Mouse (Mus musculus) liver, embryonic 16.5 days (tissue): ENCODE data around the gene Cisd2. TPM values are rescaled to one million over a fixed set of nuclear protein-coding genes. Genes with fewer than 3 reads are reported as not detected.

Source experiments
- ATAC-seq: fragments of 200-750 bp; cut with Nextera tagmentation; 2 replicates; pipeline ENCODE4 v1.8.0; 2017; ENCODE audit warnings: low read depth, mild to moderate bottlenecking, moderate number of reproducible peaks, moderate library complexity
- H3K27ac ChIP-seq: fragments of 300-500 bp; sonication (generic); 2 replicates; pipeline ENCODE4 v1.5.1; 2014; ENCODE audit warnings: mild to moderate bottlenecking, low read length
- H3K27me3 ChIP-seq: fragments of 300-500 bp; sonication (generic); 2 replicates; pipeline ENCODE4 v1.6.1; 2014; ENCODE audit warnings: low read depth, low read length, mixed read lengths; ENCODE audit not compliant: control insufficient read depth, insufficient read depth
- H3K36me3 ChIP-seq: fragments of 300-500 bp; sonication (generic); 2 replicates; pipeline ENCODE4 v1.6.1; 2014; ENCODE audit warnings: mild to moderate bottlenecking; ENCODE audit not compliant: control insufficient read depth, insufficient read depth
- H3K4me1 ChIP-seq: fragments of 300-500 bp; sonication (generic); 2 replicates; pipeline ENCODE4 v1.6.1; 2014; ENCODE audit warnings: low read depth, low read length, mixed read lengths; ENCODE audit not compliant: control insufficient read depth
- H3K4me2 ChIP-seq: fragments of 300-500 bp; sonication (generic); 2 replicates; pipeline ENCODE4 v1.6.1; 2014; ENCODE audit warnings: low read depth, low read length, mixed read lengths
- H3K4me3 ChIP-seq: fragments of 300-500 bp; sonication (generic); 2 replicates; pipeline ENCODE4 v1.5.1; 2014; ENCODE audit warnings: low read depth, mild to moderate bottlenecking, low read length
- H3K9ac ChIP-seq: fragments of 300-500 bp; sonication (generic); 2 replicates; pipeline ENCODE4 v1.6.1; 2014; ENCODE audit warnings: low read depth, low read length
- H3K9me3 ChIP-seq: fragments of 300-500 bp; sonication (generic); replicated peaks from 2 replicates; pipeline ENCODE4 v1.6.1; 2016; ENCODE audit warnings: low read length; ENCODE audit not compliant: control insufficient read depth
- WGBS: fragments of 180-500 bp; shearing (Covaris S2); extraction: QIAGEN DNeasy Blood & Tissue Kit; methylation state at CpG from one replicate; pipeline ENCODE4 v1.1.7; 2014; ENCODE audit not compliant: insufficient replicate concordance; 5-methylcytosine and 5-hydroxymethylcytosine counted together
- polyA plus RNA-seq: library from polyadenylated mRNA; unstranded; fragments of >200 nt; fragmentation: Nextera tagmentation; extraction: Ambion mirVana; gene quantifications from 2 replicates; pipeline ENCODE4 v1.2.1, GENCODE M21; 2015

Gene Cisd2
- polyA plus RNA-seq, 1 experiment from 2014 or later = 25.6 TPM

DNA sequence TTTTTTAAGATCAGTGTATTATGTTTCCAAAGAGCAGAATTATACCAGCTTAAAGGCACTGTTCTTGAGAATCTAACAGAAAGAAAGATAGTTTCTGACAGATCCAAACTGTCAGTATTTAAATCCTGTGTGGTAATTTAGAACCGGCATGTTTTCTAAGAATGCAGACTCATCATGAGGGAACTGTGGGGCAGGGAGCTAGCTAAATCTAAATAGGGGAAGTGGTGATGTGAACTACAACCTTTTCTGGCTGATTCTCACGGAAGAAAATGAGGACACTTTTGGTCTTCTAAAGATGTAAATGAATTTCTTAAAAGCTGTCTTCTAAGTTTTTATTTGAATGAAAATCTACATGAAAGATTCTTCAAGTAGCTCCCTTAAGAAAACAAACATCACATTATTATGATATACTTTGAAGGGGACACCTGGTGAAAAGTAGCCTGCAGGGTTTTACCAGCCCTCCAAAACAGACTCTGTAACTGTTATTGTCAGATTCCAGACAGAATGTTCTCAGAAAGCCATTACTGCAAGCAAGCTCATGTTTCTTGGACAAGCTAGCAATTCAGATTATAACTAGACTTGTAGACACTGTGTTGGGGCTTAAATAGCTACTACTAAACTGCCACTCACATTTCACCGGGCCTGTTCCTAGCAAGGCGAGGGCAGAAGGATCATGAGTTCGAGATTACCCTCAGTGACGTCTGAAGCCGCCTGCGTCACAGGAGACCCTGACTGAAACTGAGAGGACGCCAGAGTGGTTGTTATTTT, 3.0 kb downstream of the Cisd2 start:
- Histone ChIP-seq H3K4me2 (peak overlapping the region; percentile 6; the same call in 1 of the 2 replicates), H3K36me3 (no peaks in the 10 kb centered on the region), H3K4me3 (no peak overlapping the region), H3K27me3 (no peaks in the 10 kb centered on the region), H3K9me3 (no peaks in the 10 kb centered on the region), H3K4me1 (peaks cover 9% of the 10 kb centered on the region), H3K27ac (peak overlapping the region; percentile 16; the same call in 1 of the 2 replicates), H3K9ac (no peak overlapping the region)
- 56% methylated on average over 9 of the region's 9 CpGs for WGBS
- no peak for ATAC-seq

GRCm38 (mm10) chr3:135417799-135418198, 5.9 kb downstream of the Cisd2 start:
- no peak overlapping the region for H3K27ac ChIP-seq
- no peak overlapping the region for H3K4me3 ChIP-seq
- no peaks in the 10 kb centered on the region for H3K27me3 ChIP-seq
- no peak overlapping the region for H3K9ac ChIP-seq
- WGBS = 29% methylated on average over 3 of the region's 3 CpGs
- peaks cover 6% of the 10 kb centered on the region for H3K4me1 ChIP-seq
- H3K9me3 ChIP-seq = no peaks in the 10 kb centered on the region
- ATAC-seq = no peak
- no peak overlapping the region for H3K4me2 ChIP-seq
- H3K36me3 ChIP-seq = no peaks in the 10 kb centered on the region

- ATAC-seq = no peak
These were observed 6.5 kb downstream of the Cisd2 start for GRCm38 (mm10) chr3:135417245-135417644.

DNA sequence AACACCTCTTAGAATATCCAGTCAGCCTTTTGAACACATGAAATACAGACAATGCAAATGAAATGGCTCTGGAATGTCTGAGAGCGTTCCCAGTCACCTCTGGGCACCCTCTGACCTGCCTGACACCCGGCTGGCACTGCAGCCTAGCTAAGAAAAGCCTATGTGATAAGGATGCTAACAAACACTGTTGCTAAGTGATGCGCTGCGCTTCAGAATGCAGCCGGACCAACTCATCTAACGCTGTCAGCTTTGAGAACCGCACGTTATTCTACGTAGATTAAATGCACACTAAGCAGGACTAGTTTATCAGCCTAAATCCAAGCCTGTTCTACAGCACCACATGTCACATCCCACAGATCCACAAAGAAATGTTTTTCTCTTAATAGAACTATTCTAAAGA, 11.9 kb downstream of the Cisd2 start:
- WGBS = 80% methylated on average over 9 of the region's 9 CpGs
- H3K9ac ChIP-seq = no peak overlapping the region; the same call in 1 of the 2 replicates
- H3K36me3 ChIP-seq = peaks cover 9% of the 10 kb centered on the region
- no peaks in the 10 kb centered on the region for H3K4me1 ChIP-seq
- ATAC-seq = no peak
- no peak overlapping the region for H3K27ac ChIP-seq
- H3K4me2 ChIP-seq = no peak overlapping the region
- H3K9me3 ChIP-seq = no peaks in the 10 kb centered on the region
- H3K4me3 ChIP-seq = no peak overlapping the region
- H3K27me3 ChIP-seq = no peaks in the 10 kb centered on the region

More at GRCm38 (mm10) chr3:135417245-135417644, 6.5 kb downstream of the Cisd2 start:
- H3K27ac ChIP-seq = no peak overlapping the region
- peaks cover 6% of the 10 kb centered on the region for H3K4me1 ChIP-seq
- no peaks in the 10 kb centered on the region for H3K27me3 ChIP-seq
- no peak overlapping the region for H3K9ac ChIP-seq
- H3K4me3 ChIP-seq = no peak overlapping the region
- no peaks in the 10 kb centered on the region for H3K9me3 ChIP-seq
- no peak overlapping the region for H3K4me2 ChIP-seq
- H3K36me3 ChIP-seq = no peaks in the 10 kb centered on the region
- WGBS = 69% methylated on average over 3 of the region's 3 CpGs

- Histone ChIP-seq H3K4me3 (no peak overlapping the region), H3K4me1 (no peaks in the 10 kb centered on the region), H3K27ac (no peak overlapping the region), H3K27me3 (no peaks in the 10 kb centered on the region), H3K4me2 (no peak overlapping the region), H3K9me3 (no peaks in the 10 kb centered on the region), H3K9ac (no peak overlapping the region), H3K36me3 (peaks cover 9% of the 10 kb centered on the region)
- no peak for ATAC-seq
- 80% methylated on average over 12 of the region's 12 CpGs for WGBS
These were observed 12.7 kb downstream of the Cisd2 start for GRCm38 (mm10) chr3:135411056-135411455.

DNA sequence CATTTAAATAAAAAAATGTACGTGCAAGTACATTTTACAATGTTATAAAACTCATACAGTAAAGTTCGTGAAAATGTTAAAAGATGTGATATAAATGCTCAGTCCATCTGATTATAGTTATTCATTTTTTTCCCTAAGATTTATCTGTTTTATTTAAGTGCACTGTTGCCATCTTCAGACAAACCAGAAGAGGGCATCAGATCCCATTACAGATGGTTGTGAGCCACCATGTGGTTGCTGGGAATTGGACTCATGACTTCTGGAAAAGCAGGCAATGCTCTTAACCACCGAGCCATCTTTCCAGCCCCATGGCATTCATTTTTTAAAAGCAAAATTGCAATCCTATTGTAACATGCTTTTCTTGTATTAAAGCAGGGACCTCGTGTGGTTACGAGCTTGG, 14.5 kb downstream of the Cisd2 start:
- Histone ChIP-seq H3K36me3 (peaks cover 9% of the 10 kb centered on the region), H3K27me3 (no peaks in the 10 kb centered on the region), H3K4me1 (no peaks in the 10 kb centered on the region), H3K4me2 (no peak overlapping the region), H3K9me3 (no peaks in the 10 kb centered on the region), H3K4me3 (no peak overlapping the region), H3K27ac (no peak overlapping the region), H3K9ac (no peak overlapping the region)
- ATAC-seq = no peak
- 87% methylated on average over 5 of the region's 5 CpGs for whole genome bisulfite sequencing

GRCm38 (mm10) chr3:135407351-135407750, 16.4 kb downstream of the Cisd2 start:
- WGBS = 54% methylated on average over 9 of the region's 9 CpGs
- no peak for ATAC-seq

GRCm38 (mm10) chr3:135404599-135404998, 19.1 kb downstream of the Cisd2 start:
- Histone ChIP-seq H3K36me3 (peaks cover 5% of the 10 kb centered on the region), H3K4me2 (no peak overlapping the region), H3K27me3 (no peaks in the 10 kb centered on the region), H3K9me3 (no peaks in the 10 kb centered on the region), H3K4me3 (no peak overlapping the region), H3K4me1 (peaks cover 6% of the 10 kb centered on the region; the same call in 1 of the 2 replicates), H3K9ac (no peak overlapping the region), H3K27ac (no peak overlapping the region)
- WGBS = 72% methylated on average over 4 of the region's 4 CpGs
- no peak for ATAC-seq

More at GRCm38 (mm10) chr3:135407351-135407750, 16.4 kb downstream of the Cisd2 start:
- no peak overlapping the region for H3K4me3 ChIP-seq
- H3K9ac ChIP-seq = no peak overlapping the region
- H3K4me2 ChIP-seq = no peak overlapping the region
- H3K4me1 ChIP-seq = peaks cover 4% of the 10 kb centered on the region; the same call in 1 of the 2 replicates
- H3K27me3 ChIP-seq = no peaks in the 10 kb centered on the region
- no peaks in the 10 kb centered on the region for H3K9me3 ChIP-seq
- no peak overlapping the region for H3K27ac ChIP-seq
- peaks cover 9% of the 10 kb centered on the region for H3K36me3 ChIP-seq

- WGBS = 61% methylated on average over 5 of the region's 5 CpGs
- no peak for ATAC-seq
- no peak overlapping the region for H3K27ac ChIP-seq
- no peak overlapping the region for H3K9ac ChIP-seq
- no peak overlapping the region for H3K4me2 ChIP-seq
- H3K4me3 ChIP-seq = no peak overlapping the region
- no peaks in the 10 kb centered on the region for H3K9me3 ChIP-seq
- peaks cover 6% of the 10 kb centered on the region; the same call in 1 of the 2 replicates for H3K4me1 ChIP-seq
- peaks cover 2% of the 10 kb centered on the region for H3K36me3 ChIP-seq
- no peaks in the 10 kb centered on the region for H3K27me3 ChIP-seq
These were observed 19.9 kb downstream of the Cisd2 start for GRCm38 (mm10) chr3:135403856-135404255.
